Mouse (Mus musculus): ENCODE data around the gene Mr1.

DNA sequence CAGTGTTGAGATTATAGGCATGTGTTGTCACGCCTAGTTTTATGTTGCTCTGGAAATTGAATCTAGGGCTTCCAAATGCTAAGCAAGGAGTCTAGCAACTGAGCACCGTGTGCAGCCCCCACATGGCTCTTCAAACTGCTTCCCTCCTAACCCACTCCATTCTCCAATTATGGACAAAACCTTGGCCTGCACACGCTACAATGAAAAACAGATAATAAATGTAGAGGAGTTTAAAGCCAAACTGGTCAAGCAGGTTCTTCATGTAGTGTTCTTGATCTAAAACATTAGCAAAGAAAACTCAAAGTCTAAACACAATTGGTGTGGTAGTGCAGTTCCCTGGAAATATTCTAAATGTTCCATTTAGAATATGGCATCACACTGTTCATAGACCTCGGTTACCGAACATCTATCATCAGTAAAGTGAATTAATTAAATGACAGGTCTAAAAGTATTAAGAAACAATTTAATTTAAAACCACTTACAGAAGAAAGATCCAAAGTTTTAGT, 19.1 kb downstream of the Mr1 start:
- no peak for TF ChIP-seq CTCF (IDR thresholded peaks at IDR 0.05; ENCODE audit: low read depth)
- no peak for TF ChIP-seq EP300 (optimal IDR thresholded peaks at IDR 0.05)
